Mouse (Mus musculus) C2C12 (cell line): Measurements from ENCODE around the gene Sun1.

Source experiments
- CTCF ChIP-seq: IDR thresholded peaks from one replicate; pipeline ENCODE4 v1.5.1; 2011; ENCODE audit not compliant: control insufficient read depth, insufficient read depth, insufficient read length
- MAX ChIP-seq: IDR thresholded peaks from one replicate; pipeline ENCODE4 v1.6.1; 2011; ENCODE audit warnings: mild to moderate bottlenecking, control low read depth
- MYOD1 ChIP-seq: IDR thresholded peaks from one replicate; pipeline ENCODE4 v1.6.1; 2011; ENCODE audit warnings: low read depth; ENCODE audit not compliant: control insufficient read depth, insufficient read length
- MYOG ChIP-seq: IDR thresholded peaks from one replicate; pipeline ENCODE4 v1.6.1; 2011; ENCODE audit not compliant: control insufficient read depth, insufficient read length; ENCODE audit errors: extremely low read depth
- USF1 ChIP-seq: IDR thresholded peaks from one replicate; pipeline ENCODE4 v1.6.1; 2011; ENCODE audit warnings: low read depth, mild to moderate bottlenecking, control low read depth, moderate library complexity

- no peak for TF ChIP-seq CTCF
- TF ChIP-seq MAX = no peak
- TF ChIP-seq MYOD1 = no peak
- no peak for TF ChIP-seq USF1
- TF ChIP-seq MYOG = no peak
These were observed 33.6 kb upstream of the Sun1 start for GRCm38 (mm10) chr5:139166781-139167361.
